Mouse (Mus musculus) cortical plate, adult 2 months (tissue): ENCODE measurements at regions not wholly inside any gene's neighbourhood (a gene's known extent, or its start where the extent isn't known, plus 50 kb on each side); places are given as distances from the start of the nearest gene placed in this dataset.

Source experiments
- CTCF ChIP-seq: fragments of 200-500 bp; IDR thresholded peaks from 2 replicates; pipeline ENCODE4 v1.5.1; 2011; ENCODE audit warnings: mild to moderate bottlenecking, control low read depth, low read length; ENCODE audit not compliant: insufficient read depth; ENCODE audit errors: extremely low read depth
- POLR2A ChIP-seq: fragments of 200-500 bp; IDR thresholded peaks from 2 replicates; pipeline ENCODE4 v1.6.1; 2011; ENCODE audit warnings: mild to moderate bottlenecking, low read length, control low read depth; ENCODE audit not compliant: insufficient read depth; ENCODE audit errors: extremely low read depth

DNA sequence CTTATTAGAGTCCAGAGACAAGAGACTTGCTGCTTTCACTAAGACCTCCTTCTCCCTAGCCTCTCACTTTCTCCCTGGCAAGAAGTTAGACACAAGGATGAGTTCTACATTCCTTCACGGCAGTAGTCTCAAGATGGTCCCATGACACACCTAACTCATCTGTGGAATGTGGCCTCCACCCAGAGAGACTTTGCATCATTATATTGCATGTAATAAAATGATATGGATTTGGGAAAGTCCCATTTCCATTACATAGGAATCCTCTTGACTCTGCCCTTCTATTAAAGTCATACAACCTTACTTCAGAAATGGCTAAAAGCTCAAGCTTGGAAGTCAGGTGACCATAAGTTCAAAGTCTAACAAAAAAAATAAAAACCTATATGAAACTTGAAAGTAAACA lies 165.4 kb downstream of the Atp6ap1l start:
- no peak for TF ChIP-seq CTCF
- TF ChIP-seq POLR2A = no peak
